Mouse (Mus musculus) embryo, embryonic 11.5 days (tissue): ENCODE results near the gene Mfsd12.

Source experiments
- DNase-seq: peaks from one replicate; pipeline ENCODE4 v3.0.0-alpha.2; 2012; ENCODE audit warnings: low read depth, low spot score

Mfsd12 gene

GRCm38 (mm10) chr10:81382039-81382438 is 24.7 kb downstream of the Mfsd12 start:
- DNase-seq, result no peak

- DNase-seq, result peak; percentile 98
Measured at GRCm38 (mm10) chr10:81383802-81384604, 26.7 kb downstream of the Mfsd12 start, which contains the start of the genes Dohh and Gm48551. Gene Dohh, plus strand, starts transcription at chr10:81384428. Gene Gm48551, plus strand, starts transcription at chr10:81384466.

GRCm38 (mm10) chr10:81384605-81384982 is 27.3 kb downstream of the Mfsd12 start:
- DNase-seq, result no peak

GRCm38 (mm10) chr10:81385603-81386306 is 28.5 kb downstream of the Mfsd12 start:
- DNase-seq, result no peak

- DNase-seq, result no peak
Measured at GRCm38 (mm10) chr10:81387716-81388115, 30.4 kb downstream of the Mfsd12 start.

GRCm38 (mm10) chr10:81388505-81389055 is 31.3 kb downstream of the Mfsd12 start, which contains the start of gene Gm48552:
Gene Gm48552, plus strand, starts transcription at chr10:81389005.
- no peak for DNase-seq

GRCm38 (mm10) chr10:81389373-81389772 is 32.1 kb downstream of the Mfsd12 start:
- no peak for DNase-seq

- no peak for DNase-seq
Measured at GRCm38 (mm10) chr10:81389801-81390677, 32.7 kb downstream of the Mfsd12 start.

GRCm38 (mm10) chr10:81390678-81390965 is 33.3 kb downstream of the Mfsd12 start:
- no peak for DNase-seq

- no peak for DNase-seq
Measured at GRCm38 (mm10) chr10:81392270-81392669, 35.0 kb downstream of the Mfsd12 start.

GRCm38 (mm10) chr10:81392781-81393185 is 35.5 kb downstream of the Mfsd12 start, which contains the start of gene Smim24:
Gene Smim24, plus strand, starts transcription at chr10:81393051.
- no peak for DNase-seq

GRCm38 (mm10) chr10:81393456-81394063 is 36.3 kb downstream of the Mfsd12 start:
- no peak for DNase-seq

- no peak for DNase-seq
Measured at GRCm38 (mm10) chr10:81395127-81395526, 37.8 kb downstream of the Mfsd12 start.

GRCm38 (mm10) chr10:81395865-81396264 is 38.6 kb downstream of the Mfsd12 start:
- no peak for DNase-seq

- DNase-seq, result no peak
Measured at GRCm38 (mm10) chr10:81396749-81397148, 39.5 kb downstream of the Mfsd12 start.

GRCm38 (mm10) chr10:81399296-81399695 is 42.0 kb downstream of the Mfsd12 start:
- no peak for DNase-seq

- no peak for DNase-seq
Measured at GRCm38 (mm10) chr10:81399798-81400308, 42.6 kb downstream of the Mfsd12 start.

- no peak for DNase-seq
Measured at GRCm38 (mm10) chr10:81400371-81401204, 43.3 kb downstream of the Mfsd12 start.

- no peak for DNase-seq
Measured at GRCm38 (mm10) chr10:81401205-81401520, 43.9 kb downstream of the Mfsd12 start.
